Mouse (Mus musculus) embryo, embryonic 9.5 days (tissue): ENCODE data around the gene Jmjd6.

Source experiments
- DNase-seq: peaks from one replicate; pipeline ENCODE4 v3.0.0-alpha.2; 2017; ENCODE audit errors: extremely low spot score

The Jmjd6 gene

GRCm38 (mm10) chr11:116807116-116807515 lies 36.1 kb downstream of the Jmjd6 start:
- no peak for DNase-seq

- no peak for DNase-seq
These were observed 36.8 kb downstream of the Jmjd6 start for GRCm38 (mm10) chr11:116806136-116807071.

GRCm38 (mm10) chr11:116802709-116803108 lies 40.5 kb downstream of the Jmjd6 start:
- no peak for DNase-seq

GRCm38 (mm10) chr11:116801106-116801505 lies 42.1 kb downstream of the Jmjd6 start:
- DNase-seq: no peak

GRCm38 (mm10) chr11:116799364-116799763 lies 43.9 kb downstream of the Jmjd6 start:
- no peak for DNase-seq
